Mouse (Mus musculus) bone marrow, adult 2 months (tissue): ENCODE measurements around the gene Irf2. TPM values are rescaled to one million over a fixed set of nuclear protein-coding genes. Genes with fewer than 3 reads are reported as not detected.

Source experiments
- H3K27ac ChIP-seq: fragments of 200-500 bp; 2 replicates; pipeline ENCODE4 v1.5.1; 2012; ENCODE audit warnings: low read depth, mild to moderate bottlenecking, control low read depth, inconsistent platforms, low read length; ENCODE audit not compliant: control insufficient read depth, poor library complexity, insufficient read depth
- H3K4me1 ChIP-seq: fragments of 200-500 bp; 2 replicates; pipeline ENCODE4 v1.6.1; 2011; ENCODE audit warnings: low read length; ENCODE audit not compliant: control insufficient read depth, insufficient read depth
- H3K4me3 ChIP-seq: fragments of 200-500 bp; replicated peaks from 2 replicates; pipeline ENCODE3; 2011; ENCODE audit warnings: mild to moderate bottlenecking, low read depth, low read length, control low read depth; ENCODE audit not compliant: control insufficient read depth
- CTCF ChIP-seq: fragments of 200-500 bp; IDR thresholded peaks from 2 replicates; pipeline ENCODE4 v1.5.1; 2011; ENCODE audit warnings: low read length, control low read depth; ENCODE audit not compliant: control insufficient read depth, insufficient read depth
- POLR2A ChIP-seq: fragments of 200-500 bp; IDR thresholded peaks from 2 replicates; pipeline ENCODE4 v1.6.1; 2011; ENCODE audit warnings: low read depth, mild to moderate bottlenecking, control low read depth, low read length, borderline replicate concordance; ENCODE audit not compliant: control insufficient read depth
- WGBS: fragments of 180-500 bp; shearing (Covaris S2); methylation state at CpG from one replicate; pipeline ENCODE4 v1.1.7; 2018; 5-methylcytosine and 5-hydroxymethylcytosine counted together
- polyA plus RNA-seq: library from polyadenylated mRNA; stranded (reverse); fragments of >200 nt; gene quantifications from 2 replicates; pipeline ENCODE4 v1.2.4, GENCODE M21; 2011; ENCODE audit warnings: low replicate concordance; ENCODE audit not compliant: missing spikeins, insufficient read depth, insufficient read length

Irf2 gene
- polyA plus RNA-seq, 1 experiment = 63.2 TPM

GRCm38 (mm10) chr8:46848011-46848641 is 108.6 kb downstream of the Irf2 start:
- no peak overlapping the region for H3K4me3 ChIP-seq
- TF ChIP-seq CTCF = no peak
- TF ChIP-seq POLR2A = no peak
- no peak overlapping the region for H3K27ac ChIP-seq
- peaks cover 17% of the 10 kb centered on the region for H3K4me1 ChIP-seq
- WGBS = 76% methylated on average over 6 of the region's 6 CpGs

GRCm38 (mm10) chr8:46848931-46849330 is 109.4 kb downstream of the Irf2 start:
- Histone ChIP-seq H3K27ac (peak overlapping the region; percentile 53), H3K4me1 (peaks cover 15% of the 10 kb centered on the region), H3K4me3 (no peak overlapping the region)
- TF ChIP-seq POLR2A (no peak), CTCF (no peak)
- 18% methylated on average over 6 of the region's 6 CpGs for WGBS

GRCm38 (mm10) chr8:46849458-46849857 is 109.9 kb downstream of the Irf2 start:
- TF ChIP-seq CTCF (no peak), POLR2A (no peak)
- H3K27ac ChIP-seq = no peak overlapping the region; the same call in 1 of the 2 replicates
- WGBS = 5% methylated on average over 2 of the region's 2 CpGs

GRCm38 (mm10) chr8:46850258-46850897 is 110.8 kb downstream of the Irf2 start:
- Histone ChIP-seq H3K4me1 (peaks cover 15% of the 10 kb centered on the region), H3K4me3 (no peak overlapping the region), H3K27ac (peak overlapping the region; percentile 65)
- 23% methylated on average over 6 of the region's 6 CpGs for WGBS
- TF ChIP-seq CTCF = no peak
- no peak for TF ChIP-seq POLR2A

More at GRCm38 (mm10) chr8:46849458-46849857, 109.9 kb downstream of the Irf2 start:
- H3K4me1 ChIP-seq = peaks cover 15% of the 10 kb centered on the region
- no peak overlapping the region for H3K4me3 ChIP-seq

GRCm38 (mm10) chr8:46851560-46851959 is 112.0 kb downstream of the Irf2 start:
- H3K4me3 ChIP-seq = no peak overlapping the region
- no peak for TF ChIP-seq CTCF
- no peak for TF ChIP-seq POLR2A
- peak overlapping the region; percentile 74; the same call in 1 of the 2 replicates for H3K27ac ChIP-seq
- WGBS = 5% methylated on average over 4 of the region's 4 CpGs
- H3K4me1 ChIP-seq = peaks cover 12% of the 10 kb centered on the region

- no peak for TF ChIP-seq CTCF
- TF ChIP-seq POLR2A = no peak
- H3K4me1 ChIP-seq = peaks cover 12% of the 10 kb centered on the region
- H3K27ac ChIP-seq = peak overlapping the region; percentile 66
- H3K4me3 ChIP-seq = no peak overlapping the region
- 2% methylated on average over 11 of the region's 11 CpGs for WGBS
Measured at GRCm38 (mm10) chr8:46852377-46852776, 112.8 kb downstream of the Irf2 start.

GRCm38 (mm10) chr8:46859164-46859846 is 119.8 kb downstream of the Irf2 start:
- Histone ChIP-seq H3K27ac (peak overlapping the region; percentile 34; the same call in 1 of the 2 replicates), H3K4me1 (peaks cover 3% of the 10 kb centered on the region), H3K4me3 (no peak overlapping the region)
- 12% methylated on average over 7 of the region's 7 CpGs for WGBS
- TF ChIP-seq POLR2A (no peak), CTCF (no peak)

GRCm38 (mm10) chr8:46859847-46860167 is 120.3 kb downstream of the Irf2 start:
- no peak overlapping the region for H3K4me3 ChIP-seq
- no peak for TF ChIP-seq CTCF
- no peak for TF ChIP-seq POLR2A
- WGBS = 32% methylated on average over 8 of the region's 8 CpGs
- H3K27ac ChIP-seq = no peak overlapping the region
- peaks cover 3% of the 10 kb centered on the region for H3K4me1 ChIP-seq

GRCm38 (mm10) chr8:46862508-46862907 is 123.0 kb downstream of the Irf2 start:
- Histone ChIP-seq H3K27ac (no peak overlapping the region), H3K4me1 (peaks cover 3% of the 10 kb centered on the region), H3K4me3 (no peak overlapping the region)
- no peak for TF ChIP-seq CTCF
- no peak for TF ChIP-seq POLR2A
- 82% methylated on average over 5 of the region's 5 CpGs for WGBS
